Mouse (Mus musculus): ENCODE data around the gene Shank2. TPM values are rescaled to one million over a fixed set of nuclear protein-coding genes. Genes with fewer than 3 reads are reported as not detected.

Gene Shank2
- total RNA-seq (2021), result 100 to 1,000 TPM; 133 to 138 TPM
- long read RNA-seq, experiment 1, partial matches to known transcripts, result 4 of 31 reads
- long read RNA-seq, experiment 1, other reads (novel, unspliced or antisense), result 27 of 31 reads
- long read RNA-seq, experiment 2, partial matches to known transcripts, result 6 of 52 reads
- long read RNA-seq, experiment 2, other reads (novel, unspliced or antisense), result 46 of 52 reads

DNA sequence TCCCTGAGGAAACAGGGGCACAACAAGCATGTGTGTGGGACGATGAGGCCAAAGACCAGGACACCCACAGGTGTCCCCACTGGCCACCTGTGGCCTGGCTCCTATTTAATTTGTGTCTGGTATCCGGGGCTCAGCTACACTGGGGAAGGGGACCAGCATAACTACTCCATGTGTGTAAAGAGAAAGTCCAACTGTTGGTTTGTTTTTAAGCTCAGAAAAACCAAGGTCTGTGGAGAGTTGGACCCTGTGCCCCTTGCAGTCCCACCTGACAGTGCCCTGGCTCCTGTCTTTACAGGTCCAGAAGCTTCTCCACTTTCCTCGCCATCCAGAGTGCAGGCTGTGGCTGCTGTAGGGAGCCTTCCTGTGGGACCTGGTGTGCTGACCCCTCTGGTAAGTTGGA, at the start of gene Shank2:
TSS of gene Shank2 (plus strand) at position 301 of the 400 bp plus-strand sequence.
- no peak for DNase-seq (ENCODE audit: low spot score in 2 of 2)
- Histone ChIP-seq H3K27ac (no peak within 1 kb of the TSS), H3K4me3 (no peak within 1 kb of the TSS)
- TF ChIP-seq CTCF (conservative IDR thresholded peaks at IDR 0.05), result no peak

DNA sequence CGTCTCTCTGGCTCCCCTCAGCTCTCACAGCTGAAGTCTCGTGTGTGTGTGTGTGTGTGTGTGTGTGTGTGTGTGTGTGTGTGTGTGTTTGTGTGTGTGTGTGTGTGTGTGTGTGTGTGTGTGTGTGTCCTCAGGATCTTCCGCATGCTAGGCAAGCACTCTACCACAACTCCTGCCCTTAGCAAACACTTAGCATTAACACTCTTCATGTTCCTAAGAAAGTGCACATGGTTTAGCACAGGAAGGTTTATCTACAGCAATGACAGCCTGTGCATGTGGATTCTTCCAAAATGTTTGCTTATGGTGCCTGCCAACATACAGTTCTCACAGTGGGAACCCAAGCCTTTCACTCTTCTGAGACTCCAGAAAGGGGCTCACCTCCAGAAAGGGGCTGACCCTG, 49.6 kb upstream of the Shank2 start:
- no peak overlapping the region for H3K4me3 ChIP-seq
- DNase-seq (ENCODE audit: low spot score in 2 of 2), result no peak
- no peak for TF ChIP-seq CTCF (conservative IDR thresholded peaks at IDR 0.05)
- no peak overlapping the region for H3K27ac ChIP-seq

- Histone ChIP-seq H3K4me3 (no peak overlapping the region), H3K27ac (no peak overlapping the region)
- no peak for TF ChIP-seq CTCF (conservative IDR thresholded peaks at IDR 0.05)
- no peak for DNase-seq (ENCODE audit: low spot score in 2 of 2)
Observed at GRCm38 (mm10) chr7:143956575-143957295, 45.0 kb upstream of the Shank2 start.

DNA sequence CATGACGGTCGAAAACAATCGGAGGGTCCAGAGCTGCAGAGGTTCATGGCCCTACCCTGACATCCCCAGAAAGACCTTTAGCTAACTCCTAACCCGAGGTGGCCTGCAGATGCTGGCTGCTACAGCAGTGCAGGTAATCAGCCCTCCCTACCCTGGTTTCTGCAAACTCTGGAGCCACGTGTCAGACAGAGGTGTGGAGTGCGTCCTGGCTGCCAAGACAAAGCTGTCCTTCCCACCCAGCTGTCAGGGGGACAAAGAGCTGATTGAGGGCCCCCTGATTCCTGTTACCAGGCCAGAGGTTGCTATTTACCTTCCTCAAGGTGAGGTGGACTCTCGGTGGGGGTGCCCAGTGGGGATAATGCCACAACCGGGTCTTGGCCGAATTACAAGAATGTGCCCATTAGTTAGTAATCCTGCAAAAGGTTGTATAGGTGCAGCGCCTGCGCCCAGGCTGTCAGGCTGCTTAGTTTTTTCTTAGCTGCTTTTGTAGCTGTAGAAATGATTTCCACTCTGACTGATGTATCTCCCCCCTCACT, 43.6 kb upstream of the Shank2 start:
- DNase-seq (ENCODE audit: low spot score in 2 of 2), result no peak
- no peak for TF ChIP-seq CTCF (conservative IDR thresholded peaks at IDR 0.05)

DNA sequence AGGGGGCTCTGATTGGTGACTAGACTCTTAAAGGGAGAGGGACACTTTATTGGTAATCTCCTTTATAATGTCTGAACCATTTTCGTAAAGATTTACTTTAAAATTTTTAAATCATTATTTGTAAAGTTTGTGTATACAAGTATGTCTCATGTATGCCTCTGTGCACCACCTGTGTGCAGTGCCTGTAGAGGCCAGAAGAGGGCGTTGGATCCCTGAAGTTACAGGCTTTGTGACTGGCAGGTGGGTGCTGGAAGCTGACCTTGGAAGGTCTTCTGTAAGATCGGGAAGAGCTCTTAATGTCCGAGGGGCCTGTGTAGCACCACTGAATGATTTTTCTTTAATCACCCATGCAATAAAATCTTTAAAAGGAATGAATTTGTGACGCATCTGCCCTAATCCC, 37.9 kb upstream of the Shank2 start:
- Histone ChIP-seq H3K27ac (no peak overlapping the region), H3K4me3 (no peak overlapping the region)
- TF ChIP-seq CTCF (conservative IDR thresholded peaks at IDR 0.05), result 0 out of 2 replicates have a peak, but pooled peaks have one; percentile 14
- no peak for DNase-seq (ENCODE audit: low spot score in 2 of 2)

More for the DNA sequence above, 43.6 kb upstream of the Shank2 start:
- H3K4me3 ChIP-seq, result no peak overlapping the region
- H3K27ac ChIP-seq, result no peak overlapping the region

DNA sequence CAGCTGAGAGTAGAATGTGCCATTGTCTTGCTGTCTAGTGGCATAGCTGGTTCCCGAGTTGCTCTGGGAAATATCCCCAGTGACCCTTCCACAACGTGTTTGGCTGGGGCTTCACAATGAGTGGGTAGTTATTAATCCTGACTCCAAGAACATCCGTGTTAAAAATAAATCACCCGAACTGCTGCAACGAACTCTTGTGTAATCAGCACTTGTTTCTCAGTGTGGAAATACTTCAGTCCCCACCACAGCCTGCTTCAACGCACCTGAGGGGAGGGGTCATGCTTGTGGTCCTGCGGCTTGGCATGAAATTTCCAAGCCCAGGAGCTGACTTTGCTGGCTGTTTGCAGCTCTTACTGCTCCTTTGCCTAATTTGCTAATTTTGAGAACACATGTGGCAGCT, 35.1 kb upstream of the Shank2 start:
- Histone ChIP-seq H3K4me3 (no peak overlapping the region), H3K27ac (no peak overlapping the region)
- TF ChIP-seq CTCF (conservative IDR thresholded peaks at IDR 0.05), result no peak
- no peak for DNase-seq (ENCODE audit: low spot score in 2 of 2)

- no peak for DNase-seq (ENCODE audit: low spot score in 2 of 2)
- H3K27ac ChIP-seq, result no peak overlapping the region
- TF ChIP-seq CTCF (conservative IDR thresholded peaks at IDR 0.05), result no peak
- no peak overlapping the region for H3K4me3 ChIP-seq
Observed at GRCm38 (mm10) chr7:143977491-143977830, 24.3 kb upstream of the Shank2 start.

DNA sequence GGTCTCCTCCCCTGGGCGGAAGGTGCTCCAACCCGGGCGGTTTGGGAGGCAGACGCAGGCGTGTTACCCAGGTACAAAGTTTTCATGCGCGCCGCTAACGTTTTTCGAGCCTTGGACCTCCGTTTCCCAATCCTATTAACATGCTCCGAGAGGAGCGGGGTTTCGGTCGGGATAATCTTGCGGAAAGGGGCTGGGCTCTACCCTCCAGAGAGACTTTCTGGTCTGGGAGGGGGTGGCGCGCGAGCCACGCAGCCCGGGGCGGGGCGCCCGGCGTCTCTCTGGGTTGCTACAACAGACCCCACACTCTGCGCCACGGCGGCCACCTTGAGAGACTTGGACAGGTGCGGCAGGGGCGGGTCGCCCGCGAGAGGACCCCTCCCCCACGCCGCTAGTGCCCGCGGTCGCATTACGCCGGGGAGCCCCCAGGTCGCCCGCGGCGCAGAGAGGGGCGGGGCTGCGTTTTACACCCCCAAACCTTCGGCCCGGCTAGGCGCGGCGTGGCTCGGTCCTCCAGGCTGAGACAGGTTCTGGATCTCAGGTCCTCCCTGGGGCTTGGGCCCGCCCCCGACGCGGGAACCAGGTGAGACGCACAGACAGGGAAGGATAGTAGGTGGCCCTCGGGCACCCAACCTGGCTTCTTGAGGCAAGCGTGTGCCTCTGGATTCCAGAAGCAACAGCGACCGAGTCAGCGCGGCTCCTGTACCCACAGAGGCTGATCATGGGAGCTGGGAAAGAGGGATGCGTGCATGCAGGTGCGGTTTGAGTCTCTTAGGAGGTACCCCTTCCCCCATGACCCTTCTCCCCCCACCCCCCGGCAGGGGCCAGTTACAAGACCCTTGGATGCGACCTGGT, 23.7 kb upstream of the Shank2 start:
- Histone ChIP-seq H3K27ac (no peak overlapping the region), H3K4me3 (peak overlapping the region; percentile 47)
- no peak for TF ChIP-seq CTCF (conservative IDR thresholded peaks at IDR 0.05)
- no peak for DNase-seq (ENCODE audit: low spot score in 2 of 2)

- no peak overlapping the region for H3K27ac ChIP-seq
- peak overlapping the region; percentile 47 for H3K4me3 ChIP-seq
- peak; percentile 82 for TF ChIP-seq CTCF (conservative IDR thresholded peaks at IDR 0.05)
- DNase-seq (ENCODE audit: low spot score in 2 of 2), result peak; percentile 8 to 46
Observed at GRCm38 (mm10) chr7:143978741-143979371, 22.9 kb upstream of the Shank2 start.

DNA sequence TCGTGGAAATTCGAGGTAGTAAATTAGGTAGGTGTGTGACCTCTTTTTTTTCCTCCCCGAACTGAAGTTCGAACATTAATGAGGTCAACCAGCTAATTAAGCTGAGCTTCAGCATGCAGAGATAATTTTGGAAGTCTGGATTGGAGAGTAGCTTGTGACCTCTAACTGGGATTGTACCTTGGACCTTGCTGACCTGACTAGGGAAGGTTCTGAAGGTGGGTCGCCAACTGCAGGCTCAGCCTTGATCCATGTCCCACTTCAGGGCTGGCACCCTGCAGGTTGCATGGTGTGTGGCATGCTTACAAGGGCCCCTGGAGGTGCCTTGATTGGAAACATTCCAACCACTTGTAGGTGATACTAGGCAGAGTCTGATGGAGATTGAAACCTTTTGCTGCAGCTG, 21.7 kb upstream of the Shank2 start:
- Histone ChIP-seq H3K4me3 (no peak overlapping the region), H3K27ac (no peak overlapping the region)
- DNase-seq (ENCODE audit: low spot score in 2 of 2), result no peak
- no peak for TF ChIP-seq CTCF (conservative IDR thresholded peaks at IDR 0.05)

GRCm38 (mm10) chr7:143986281-143986680, 15.4 kb upstream of the Shank2 start:
- H3K27ac ChIP-seq, result no peak overlapping the region
- TF ChIP-seq CTCF (conservative IDR thresholded peaks at IDR 0.05), result no peak
- no peak overlapping the region for H3K4me3 ChIP-seq
- DNase-seq (ENCODE audit: low spot score in 2 of 2), result no peak

- no peak overlapping the region for H3K4me3 ChIP-seq
- DNase-seq (ENCODE audit: low spot score in 2 of 2), result no peak
- peak; percentile 44 for TF ChIP-seq CTCF (conservative IDR thresholded peaks at IDR 0.05)
- no peak overlapping the region for H3K27ac ChIP-seq
Observed at GRCm38 (mm10) chr7:143991160-143991559, 10.6 kb upstream of the Shank2 start.

DNA sequence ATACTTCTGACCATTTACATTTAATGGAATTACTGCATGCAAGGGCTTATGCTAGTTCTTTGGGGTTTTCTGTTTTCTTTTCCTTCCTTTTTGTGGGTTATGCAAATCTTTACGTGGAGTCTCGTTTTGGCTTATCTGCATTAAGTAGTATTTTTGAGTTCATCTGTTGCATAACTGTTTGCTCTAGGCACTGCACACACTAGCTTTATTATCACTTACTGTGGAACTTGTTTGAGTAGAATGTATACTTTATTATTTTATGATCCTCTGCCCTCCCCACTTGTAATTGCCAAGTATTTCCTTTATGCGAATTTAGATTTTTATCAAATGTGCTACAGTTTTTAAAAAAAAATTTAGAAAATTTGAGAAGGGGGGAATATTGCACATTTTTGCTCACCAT, 2.7 kb upstream of the Shank2 start:
- Histone ChIP-seq H3K4me3 (no peak overlapping the region), H3K27ac (no peak overlapping the region)
- DNase-seq (ENCODE audit: low spot score in 2 of 2), result no peak
- TF ChIP-seq CTCF (conservative IDR thresholded peaks at IDR 0.05), result no peak
